Mouse (Mus musculus): Measurements from ENCODE around the gene Txnl4b. TPM values are rescaled to one million over a fixed set of nuclear protein-coding genes. Genes with fewer than 3 reads are reported as not detected.

The Txnl4b gene
- total RNA-seq, 2 experiments from 2014 or later: 5.3 to 6.9 TPM

DNA sequence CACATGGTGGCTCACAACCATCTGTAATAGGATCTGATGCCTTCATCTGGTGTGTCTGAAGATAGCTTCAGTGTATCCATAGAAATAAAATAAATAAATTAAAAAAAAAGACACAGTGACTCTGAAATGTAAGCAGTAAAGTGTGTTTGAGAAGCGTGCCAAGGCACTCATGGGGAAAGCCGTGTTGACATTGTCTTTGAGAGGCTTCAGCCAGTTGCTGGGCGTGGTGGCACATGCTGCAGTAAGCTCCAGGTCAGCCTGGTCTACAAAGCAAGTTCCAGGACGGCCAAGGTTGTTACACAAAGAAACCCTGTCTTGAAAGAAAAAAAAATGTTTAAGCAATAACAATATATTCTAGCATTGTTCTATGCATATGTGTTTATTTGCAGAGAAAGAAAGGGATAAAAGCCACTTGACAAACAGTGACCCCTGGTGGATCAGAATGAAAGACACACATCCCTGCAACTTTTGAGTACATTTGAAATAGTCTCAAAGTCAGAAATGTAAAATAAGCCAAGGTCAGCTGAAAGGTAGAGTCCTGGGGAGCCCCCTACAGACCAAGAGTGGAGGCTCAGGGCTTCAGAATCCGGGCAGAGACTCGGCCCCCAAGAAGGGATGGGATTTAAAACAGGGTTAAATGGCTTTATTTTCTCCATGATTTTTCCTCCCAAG is 27.6 kb downstream of the Txnl4b start:
- DNase-seq: peak in 1 of 2 experiments; percentile 27
- intact Hi-C loops (cut with DNase I): no loop called here

DNA sequence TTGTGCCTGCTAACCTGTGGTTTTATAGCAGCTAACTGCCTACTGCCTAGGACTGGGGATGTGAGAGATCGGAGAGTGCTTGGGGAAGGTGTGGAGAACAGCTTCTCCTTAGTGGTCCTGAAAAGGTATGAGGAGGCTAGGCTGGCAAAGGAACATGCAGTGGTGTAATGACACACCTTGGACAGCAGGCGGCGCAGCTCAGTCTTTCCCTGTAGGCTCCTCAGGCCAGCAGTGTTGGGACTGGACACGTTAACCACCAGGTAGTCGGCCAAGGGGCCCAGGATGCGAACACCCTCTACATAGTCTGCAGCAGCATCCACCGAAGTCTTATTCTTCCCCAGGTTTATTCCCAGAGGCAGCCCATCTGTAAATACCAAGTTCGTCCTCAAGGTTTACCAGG is 30.2 kb downstream of the Txnl4b start:
- intact Hi-C loops (cut with DNase I): no loop called here

DNA sequence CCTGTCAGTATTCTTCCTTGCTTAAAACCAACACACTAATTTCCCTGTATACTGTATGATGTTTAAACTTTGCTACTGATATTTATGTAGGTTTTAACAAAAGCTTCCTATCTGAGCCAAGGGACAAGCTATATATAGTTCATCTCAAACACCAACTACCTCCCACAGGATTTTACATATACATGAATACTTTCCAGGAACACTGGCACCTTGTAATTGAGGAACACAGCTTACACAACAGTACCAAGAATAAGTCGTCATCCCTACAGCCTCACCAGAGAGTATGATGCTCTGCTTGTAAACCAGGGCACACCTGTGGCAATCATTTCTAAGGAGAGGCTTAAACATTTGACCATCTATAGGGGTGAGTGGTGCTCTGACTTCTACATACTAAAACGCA is 41.0 kb downstream of the Txnl4b start:
- DNase-seq: no peak
- intact Hi-C loops (cut with DNase I): loop anchor here (5.0 kb wide), 2 partner anchors 86 to 101 kb away; partner anchors contain the start of genes Ist1 and Zfp821

More for the DNA sequence above, 30.2 kb downstream of the Txnl4b start:
- DNase-seq: peak; percentile 29 to 69

DNA sequence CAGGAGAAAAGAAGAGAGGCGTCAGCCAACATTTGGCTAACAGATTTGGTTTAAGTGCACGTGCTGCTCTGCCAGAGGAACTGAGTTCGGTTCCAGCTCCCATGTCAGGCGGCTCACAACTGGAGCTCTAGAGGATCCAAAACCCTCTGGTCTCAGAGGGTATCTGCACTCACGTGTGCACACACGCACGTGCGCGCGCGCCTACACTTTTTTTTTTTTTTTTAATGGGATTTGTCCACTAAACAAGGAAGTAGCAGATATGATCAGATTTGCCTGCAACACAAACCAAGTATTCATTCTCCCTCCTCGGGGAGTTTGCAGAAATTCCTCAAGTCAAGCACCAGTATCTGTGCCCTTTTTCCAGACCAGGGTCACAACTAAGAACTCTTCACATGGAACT is 42.0 kb downstream of the Txnl4b start:
- intact Hi-C loops (cut with DNase I): loop anchor here (2.0 to 5.0 kb wide), 3 partner anchors 41 to 100 kb away; partner anchors contain the start of genes Ist1 and Zfp821
- no peak for DNase-seq

DNA sequence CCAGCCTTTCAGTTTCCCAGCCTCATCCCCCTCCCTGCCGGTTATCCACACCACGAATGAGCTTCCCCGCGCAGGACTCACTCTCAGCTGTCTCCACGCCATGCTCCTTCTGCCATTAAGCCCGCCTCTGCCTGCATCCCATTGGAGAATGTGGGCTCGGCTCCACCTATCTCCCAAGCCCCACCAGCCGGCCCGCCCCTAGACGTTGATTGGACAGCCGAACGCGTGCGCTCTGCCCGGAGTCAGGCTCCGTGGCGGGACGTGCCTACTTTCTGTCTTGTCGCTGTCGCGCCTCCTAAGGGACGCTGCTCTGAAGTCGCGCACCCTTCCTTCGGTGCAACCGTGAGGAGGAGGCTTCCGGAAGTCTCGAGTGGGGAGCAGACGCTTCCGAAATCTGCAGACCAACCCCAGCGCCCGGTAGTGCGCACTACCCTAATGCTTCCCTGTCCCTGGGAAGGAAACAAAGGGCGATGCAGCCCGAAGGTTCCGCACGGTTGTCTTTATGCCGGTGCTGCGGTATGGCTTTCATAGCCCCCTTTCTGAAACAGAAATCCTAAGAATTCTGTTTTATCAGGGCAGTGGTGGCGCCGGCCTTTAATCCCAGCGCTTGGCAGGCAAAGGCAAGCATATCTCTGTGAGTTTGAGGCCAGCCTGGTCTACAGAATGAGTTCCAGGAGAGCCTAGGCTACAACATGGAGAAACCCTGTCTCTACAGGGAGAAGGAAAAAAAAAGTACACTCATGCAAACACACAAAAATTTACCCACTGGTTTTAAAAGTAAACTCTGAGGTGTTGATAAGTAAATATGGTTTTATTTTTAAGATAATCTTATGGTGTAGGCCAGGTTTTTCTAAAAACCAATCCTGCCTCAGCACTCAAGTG is 42.8 kb downstream of the Txnl4b start, which contains the start of gene Dhodh:
Dhodh (minus strand) TSS at position 403 of the 882 bp plus-strand sequence.
- intact Hi-C loops (cut with DNase I): loop anchor here (2.0 to 5.0 kb wide), 3 partner anchors 42 to 99 kb away; partner anchors contain the start of genes Ist1 and Zfp821
- DNase-seq: peak; percentile 97 to 98

DNA sequence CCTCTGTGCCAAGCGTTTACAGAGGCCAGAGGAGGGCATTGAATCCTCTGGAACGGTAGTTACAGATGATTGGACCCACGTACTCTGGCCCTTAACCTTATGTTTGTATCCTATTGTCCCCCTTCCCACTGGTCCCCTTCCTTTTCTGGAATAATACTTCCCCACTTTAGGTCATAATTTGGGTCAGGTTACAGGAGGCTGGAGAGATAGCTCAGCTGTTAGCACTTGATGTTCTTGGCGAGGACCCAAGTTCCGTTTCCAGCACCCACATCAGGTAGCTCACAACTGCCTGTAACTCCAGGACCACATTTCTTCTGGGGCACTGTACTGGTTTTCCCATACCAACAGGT is 43.4 kb downstream of the Txnl4b start:
- peak; percentile 33 to 34 for DNase-seq
- intact Hi-C loops (cut with DNase I): loop anchor here (2.0 to 5.0 kb wide), 3 partner anchors 42 to 98 kb away; partner anchors contain the start of genes Ist1 and Zfp821

DNA sequence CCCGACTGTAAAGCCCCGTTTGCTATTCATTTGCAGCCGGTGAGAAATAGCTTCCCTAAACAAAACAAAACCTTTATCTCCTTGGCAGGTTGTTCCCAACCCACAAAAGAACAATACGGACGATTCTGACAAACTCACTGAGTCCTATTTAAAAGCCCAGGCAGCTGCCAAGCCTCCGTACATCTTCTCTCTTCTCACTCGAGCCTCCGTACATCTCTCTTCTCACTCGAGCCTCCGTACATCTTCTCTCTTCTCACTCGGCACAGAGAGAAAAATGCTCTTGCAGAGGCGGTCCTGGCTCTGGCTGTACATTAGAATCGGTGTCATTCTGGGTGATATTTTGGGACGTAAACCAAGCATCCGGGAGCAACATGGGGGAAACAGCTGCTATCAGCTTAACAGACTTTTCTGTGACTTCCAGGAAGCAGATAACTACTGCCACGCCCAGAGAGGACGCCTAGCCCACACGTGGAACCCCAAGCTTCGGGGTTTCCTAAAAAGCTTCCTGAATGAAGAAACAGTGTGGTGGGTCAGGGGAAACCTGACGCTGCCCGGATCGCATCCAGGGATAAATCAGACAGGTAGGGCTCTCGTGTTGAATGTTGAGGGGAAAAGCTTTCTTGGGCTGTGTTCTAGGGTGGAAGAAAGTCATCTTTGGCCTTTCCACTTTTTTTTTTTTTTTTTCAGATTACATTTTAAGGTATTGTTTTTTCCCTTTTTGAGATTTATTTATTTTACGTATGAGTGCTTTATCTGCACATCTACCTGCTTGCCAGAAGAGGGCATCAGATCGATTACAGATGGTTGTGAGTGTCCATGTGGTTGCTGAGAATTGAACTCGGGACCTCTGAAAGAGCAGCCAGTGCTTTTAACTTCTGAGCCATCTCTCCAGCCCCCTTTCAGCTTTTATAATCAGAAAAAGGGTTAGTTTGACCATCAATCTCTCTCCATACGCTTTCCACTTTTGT is 48.8 kb downstream of the Txnl4b start, which contains the start of gene Pkd1l3:
Pkd1l3 (plus strand) TSS at position 275 of the 968 bp plus-strand sequence.
- intact Hi-C loops (cut with DNase I): loop anchor here (5.0 kb wide), 1 partner anchor 163 kb away; the partner anchor contains the start of gene Ap1g1
- no peak for DNase-seq

DNA sequence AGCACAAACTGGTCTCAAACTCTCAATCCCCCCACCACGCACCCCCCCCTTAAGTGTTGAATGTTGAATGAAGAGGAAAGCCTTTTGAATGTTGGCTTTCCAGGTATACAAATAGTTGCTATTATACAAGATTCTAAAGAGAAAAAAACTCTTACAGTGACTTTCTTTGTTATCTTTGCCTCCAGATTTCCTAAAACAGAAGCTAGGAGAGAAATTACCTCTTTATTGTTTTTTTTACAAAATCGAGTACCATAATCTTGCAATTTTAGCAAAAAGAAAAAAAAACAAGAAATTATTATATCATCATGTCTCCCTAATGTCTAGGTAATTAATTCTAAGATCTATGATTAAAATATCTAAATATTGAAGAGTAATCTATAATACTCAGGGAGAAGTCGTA is 49.9 kb downstream of the Txnl4b start:
- intact Hi-C loops (cut with DNase I): no loop called here
- no peak for DNase-seq

Other genes with a start within 250 kb of the Txnl4b start
- not detected for gene Pmfbp1, start 71.9 kb upstream of the Txnl4b start, total RNA-seq (2021)
- 10 to 100 TPM; 18.0 to 18.6 TPM for gene Dhx38, start within 50 bp of the Txnl4b start, total RNA-seq (2021)
- 1 to 10 TPM; 2.6 to 4.5 TPM for gene Hp, start 13.3 kb downstream of the Txnl4b start, total RNA-seq (2021)
- gene Dhodh, start 42.8 kb downstream of the Txnl4b start, total RNA-seq (2021): 10 to 100 TPM; 14.1 to 18.7 TPM
- gene Pkd1l3, start 48.6 kb downstream of the Txnl4b start, total RNA-seq (2021): under 1 TPM in 1 of 2 experiments, not detected in 1; 0.26 TPM
- gene Ist1, start 127.4 kb downstream of the Txnl4b start, total RNA-seq (2021): 10 to 100 TPM; 61.7 to 62.6 TPM
- 10 to 100 TPM; 13.1 to 15.2 TPM for gene Zfp821, start 139.7 kb downstream of the Txnl4b start, total RNA-seq (2021)
- 10 to 100 TPM; 34.7 to 36.7 TPM for gene Atxn1l, start 171.8 kb downstream of the Txnl4b start, total RNA-seq (2021)
- 10 to 100 TPM; 53.2 to 53.6 TPM for gene Ap1g1, start 212.7 kb downstream of the Txnl4b start, total RNA-seq (2021)